Comparison of ENCODE assay signal across 18 mouse cellular contexts in genomic region chr16:44383549-44383948, GRCm38 (mm10). TPM values are rescaled to one million over a fixed set of nuclear protein-coding genes. Genes with fewer than 3 reads are reported as not detected.
DNase-seq lines count a peak whose midpoint lies in the region; ATAC-seq and TF ChIP-seq lines count a peak whose summit lies in the region.
"Had no signal": no experiment of that assay in that cellular context is flagged by ENCODE, and none has a peak within 500 bp of the region (broad histone marks: within the 10 kb centered on the region; RNA-seq: fewer than 3 reads in every experiment).

No protein-coding gene starts in this region.

- no peaks in the 10 kb centered on the region for H3K27me3 ChIP-seq in forebrain, embryonic 11.5 days (ENCODE audit: control insufficient read depth, insufficient read depth, low read length)
- no peaks in the 10 kb centered on the region for H3K27me3 ChIP-seq in forebrain, embryonic 10.5 days (ENCODE audit: poor library complexity, severe bottlenecking)
- no peaks in the 10 kb centered on the region for H3K27me3 ChIP-seq in midbrain, embryonic 11.5 days (ENCODE audit: control insufficient read depth, insufficient read depth, low read length)
- no peaks in the 10 kb centered on the region for H3K27me3 ChIP-seq in midbrain, embryonic 10.5 days (ENCODE audit: low read depth, poor library complexity, severe bottlenecking)
- no peaks in the 10 kb centered on the region for H3K27me3 ChIP-seq in forebrain, postnatal 0 days (ENCODE audit: insufficient read depth, low read length)
- no peaks in the 10 kb centered on the region for H3K27me3 ChIP-seq in neural tube, embryonic 14.5 days (ENCODE audit: control insufficient read depth, insufficient read depth, low read length)
- H3K27me3 ChIP-seq: limb, embryonic 15.5 days had no signal

- no peak overlapping the region for H3K4me2 ChIP-seq in forebrain, embryonic 11.5 days (ENCODE audit: low read depth, low read length, severe bottlenecking)
- no peak overlapping the region for H3K4me2 ChIP-seq in midbrain, embryonic 11.5 days
- H3K4me2 ChIP-seq in forebrain, postnatal 0 days (ENCODE audit: low read depth) = no peak overlapping the region
- no peak overlapping the region for H3K4me2 ChIP-seq in neural tube, embryonic 14.5 days (ENCODE audit: low read depth, low read length)
- H3K4me2 ChIP-seq: limb, embryonic 15.5 days had no signal

- H3K9me3 ChIP-seq in forebrain, embryonic 11.5 days (ENCODE audit: control insufficient read depth, low read length) = no peaks in the 10 kb centered on the region
- no peaks in the 10 kb centered on the region for H3K9me3 ChIP-seq in forebrain, embryonic 10.5 days
- no peaks in the 10 kb centered on the region for H3K9me3 ChIP-seq in midbrain, embryonic 11.5 days (ENCODE audit: control insufficient read depth, low read length)
- H3K9me3 ChIP-seq in midbrain, embryonic 10.5 days (replicated peaks) = no peaks in the 10 kb centered on the region
- no peaks in the 10 kb centered on the region for H3K9me3 ChIP-seq in forebrain, postnatal 0 days (ENCODE audit: low read length)
- no peaks in the 10 kb centered on the region for H3K9me3 ChIP-seq in neural tube, embryonic 14.5 days (ENCODE audit: control insufficient read depth, low read length)
- H3K9me3 ChIP-seq: limb, embryonic 15.5 days had no signal

- 23% methylated on average over 2 of the region's 2 CpGs for WGBS in forebrain, embryonic 11.5 days
- WGBS in forebrain, embryonic 10.5 days = 27% methylated on average over 2 of the region's 2 CpGs
- 20% methylated on average over 2 of the region's 2 CpGs for WGBS in midbrain, embryonic 11.5 days
- WGBS in midbrain, embryonic 10.5 days = 26% methylated on average over 2 of the region's 2 CpGs
- WGBS in forebrain, postnatal 0 days = 8% methylated on average over 2 of the region's 2 CpGs
- 11% methylated on average over 2 of the region's 2 CpGs for WGBS in neural tube, embryonic 14.5 days

- H3K36me3 ChIP-seq in forebrain, embryonic 11.5 days (ENCODE audit: control insufficient read depth, insufficient read depth, low read length) = peaks cover 1% of the 10 kb centered on the region; the same call in 1 of the 2 replicates
- peaks cover 65% of the 10 kb centered on the region for H3K36me3 ChIP-seq in forebrain, embryonic 10.5 days (replicated peaks)
- H3K36me3 ChIP-seq in midbrain, embryonic 11.5 days (ENCODE audit: control insufficient read depth, insufficient read depth, low read length) = peaks cover 5% of the 10 kb centered on the region; the same call in 1 of the 2 replicates
- H3K36me3 ChIP-seq in midbrain, embryonic 10.5 days = peaks cover 54% of the 10 kb centered on the region
- H3K36me3 ChIP-seq in forebrain, postnatal 0 days (ENCODE audit: insufficient read depth) = peaks cover 10% of the 10 kb centered on the region; the same call in 1 of the 2 replicates
- no peaks in the 10 kb centered on the region for H3K36me3 ChIP-seq in neural tube, embryonic 14.5 days (ENCODE audit: control insufficient read depth, insufficient read depth, low read length)

- no peak overlapping the region for H3K9ac ChIP-seq in forebrain, embryonic 11.5 days (ENCODE audit: low read length)
- H3K9ac ChIP-seq in midbrain, embryonic 11.5 days (ENCODE audit: low read length) = no peak overlapping the region
- no peak overlapping the region for H3K9ac ChIP-seq in forebrain, postnatal 0 days
- H3K9ac ChIP-seq in neural tube, embryonic 14.5 days (replicated peaks; ENCODE audit: low read depth, low read length) = no peak overlapping the region
- H3K9ac ChIP-seq: limb, embryonic 15.5 days had no signal

- TF ChIP-seq CTCF in forebrain, postnatal 0 days (IDR thresholded peaks at IDR 0.05; ENCODE audit: low read depth) = no peak

- peak overlapping the region; percentile 51 for H3K27ac ChIP-seq in forebrain, embryonic 11.5 days (ENCODE audit: low read depth, low read length)
- H3K27ac ChIP-seq in forebrain, embryonic 10.5 days = no peak overlapping the region
- no peak overlapping the region for H3K27ac ChIP-seq in midbrain, embryonic 11.5 days (ENCODE audit: low read depth, low read length)
- no peak overlapping the region for H3K27ac ChIP-seq in midbrain, embryonic 10.5 days (replicated peaks)
- no peak overlapping the region for H3K27ac ChIP-seq in forebrain, postnatal 0 days (ENCODE audit: low read depth, low read length)
- 0 out of 2 replicates have a peak overlapping the region, but pooled peaks have one; percentile 22 for H3K27ac ChIP-seq in neural tube, embryonic 14.5 days (ENCODE audit: low read depth, low read length)
- H3K27ac ChIP-seq: left cerebral cortex, adult 2 months; limb, embryonic 15.5 days; macrophage had no signal

- no peak for DNase-seq in forebrain, embryonic 11.5 days (ENCODE audit: low spot score)
- no peak for DNase-seq in forebrain, embryonic 10.5 days (ENCODE audit: extremely low spot score, low spot score)
- no peak for DNase-seq in midbrain, embryonic 11.5 days (ENCODE audit: low spot score, missing footprints)
- no peak for DNase-seq in midbrain, embryonic 10.5 days (ENCODE audit: low spot score)
- DNase-seq in forebrain, postnatal 0 days = peak; percentile 36
- DNase-seq in kidney, adult 11 months = no peak
- DNase-seq: cerebellum, adult 9-11 months; kidney, postnatal 25 days; retina, postnatal 1 day had no signal

- H3K4me3 ChIP-seq in forebrain, embryonic 11.5 days (ENCODE audit: low read depth, low read length) = no peak overlapping the region
- no peak overlapping the region for H3K4me3 ChIP-seq in forebrain, embryonic 10.5 days
- no peak overlapping the region for H3K4me3 ChIP-seq in midbrain, embryonic 11.5 days (ENCODE audit: low read depth, low read length)
- H3K4me3 ChIP-seq in midbrain, embryonic 10.5 days = no peak overlapping the region
- no peak overlapping the region for H3K4me3 ChIP-seq in forebrain, postnatal 0 days (ENCODE audit: low read depth, low read length)
- H3K4me3 ChIP-seq in neural tube, embryonic 14.5 days (ENCODE audit: low read depth, low read length) = no peak overlapping the region
- H3K4me3 ChIP-seq: left cerebral cortex, adult 2 months; limb, embryonic 15.5 days had no signal

- peak; percentile 63; the same call in 1 of the 2 replicates for ATAC-seq in forebrain, embryonic 11.5 days (replicated peaks; ENCODE audit: low FRiP score)
- ATAC-seq in midbrain, embryonic 11.5 days (ENCODE audit: low FRiP score) = peak; percentile 24; the same call in 1 of the 2 replicates
- peak; percentile 78 for ATAC-seq in forebrain, postnatal 0 days
- ATAC-seq in neural tube, embryonic 14.5 days (ENCODE audit: low read depth) = peak; percentile 74; the same call in 1 of the 2 replicates
- no peak for ATAC-seq in megakaryocyte progenitor cell, adult 5-6 weeks (replicated peaks; ENCODE audit: poor library complexity)
- ATAC-seq: activated CD4-positive, CD25-positive, alpha-beta regulatory T cell, adult 4 months; intestine, embryonic 16.5 days had no signal

- H3K4me1 ChIP-seq in forebrain, embryonic 11.5 days (replicated peaks; ENCODE audit: control insufficient read depth, insufficient read depth, low read length) = 0 out of 2 replicates have a peak, but pooled peaks cover 2% of the 10 kb centered on the region
- H3K4me1 ChIP-seq in forebrain, embryonic 10.5 days = peaks cover 24% of the 10 kb centered on the region
- no peaks in the 10 kb centered on the region for H3K4me1 ChIP-seq in midbrain, embryonic 11.5 days (ENCODE audit: control insufficient read depth, insufficient read depth, low read length)
- H3K4me1 ChIP-seq in midbrain, embryonic 10.5 days = peaks cover 19% of the 10 kb centered on the region
- H3K4me1 ChIP-seq in forebrain, postnatal 0 days (ENCODE audit: insufficient read depth) = no peaks in the 10 kb centered on the region
- no peaks in the 10 kb centered on the region for H3K4me1 ChIP-seq in neural tube, embryonic 14.5 days (ENCODE audit: control insufficient read depth, insufficient read depth, low read length)

RNA-seq across cellular contexts. Expression of gene Cfap44, which starts 11.0 kb away (rescaled TPM):
- polyA plus RNA-seq in forebrain, embryonic 11.5 days (2014; fragmentation: Nextera tagmentation; extraction: Ambion mirVana) = 1.5 and 1.9 TPM in 2 replicates
- 0.45 and 0.63 TPM in 2 replicates for polyA plus RNA-seq in forebrain, embryonic 10.5 days (2016; fragmentation: Nextera tagmentation; extraction: Ambion mirVana)
- 0.89 and 1.5 TPM in 2 replicates for polyA plus RNA-seq in midbrain, embryonic 11.5 days (2014; fragmentation: Nextera tagmentation; extraction: Ambion mirVana)
- polyA plus RNA-seq in midbrain, embryonic 10.5 days (2016; fragmentation: Nextera tagmentation; extraction: Ambion mirVana) = 0.84 and 1.0 TPM in 2 replicates
- total RNA-seq in forebrain, postnatal 0 days (2014; rRNA removed) = 5.6 and 9.6 TPM in 2 replicates
- polyA plus RNA-seq in forebrain, postnatal 0 days (2015; fragmentation: Nextera tagmentation; extraction: Ambion mirVana) = 1.2 and 2.5 TPM in 2 replicates
- 3.7 and 7.6 TPM in 2 replicates for polyA plus RNA-seq in neural tube, embryonic 14.5 days (2014; fragmentation: Nextera tagmentation; extraction: Ambion mirVana)
- not detected in 2 replicates for total RNA-seq in megakaryocyte progenitor cell, adult 5-6 weeks (2015)
- total RNA-seq in megakaryocyte progenitor cell, adult 5-6 weeks (2017) = 0.30 TPM in 1 of 2 replicates, not detected in the other
- polyA plus RNA-seq: activated CD4-positive, CD25-positive, alpha-beta regulatory T cell, adult 4 months; heart, postnatal 0 days; macrophage; spleen, adult 2 months had no signal

RNA-seq across cellular contexts. Expression of gene Spice1, which starts 36.6 kb away (rescaled TPM):
- 42.8 and 45.7 TPM in 2 replicates for polyA plus RNA-seq in forebrain, embryonic 11.5 days (2014; fragmentation: Nextera tagmentation; extraction: Ambion mirVana)
- 32.4 and 35.9 TPM in 2 replicates for polyA plus RNA-seq in forebrain, embryonic 10.5 days (2016; fragmentation: Nextera tagmentation; extraction: Ambion mirVana)
- polyA plus RNA-seq in midbrain, embryonic 11.5 days (2014; fragmentation: Nextera tagmentation; extraction: Ambion mirVana) = 36.8 and 38.5 TPM in 2 replicates
- polyA plus RNA-seq in midbrain, embryonic 10.5 days (2016; fragmentation: Nextera tagmentation; extraction: Ambion mirVana) = 34.1 and 35.8 TPM in 2 replicates
- 13.2 and 14.5 TPM in 2 replicates for total RNA-seq in forebrain, postnatal 0 days (2014; rRNA removed)
- polyA plus RNA-seq in forebrain, postnatal 0 days (2015; fragmentation: Nextera tagmentation; extraction: Ambion mirVana) = 7.1 and 12.0 TPM in 2 replicates
- polyA plus RNA-seq in neural tube, embryonic 14.5 days (2014; fragmentation: Nextera tagmentation; extraction: Ambion mirVana) = 11.5 and 12.4 TPM in 2 replicates
- 18.5 and 23.9 TPM in 2 replicates for total RNA-seq in megakaryocyte progenitor cell, adult 5-6 weeks (2015)
- total RNA-seq in megakaryocyte progenitor cell, adult 5-6 weeks (2017) = 15.3 and 21.1 TPM in 2 replicates

RNA-seq across cellular contexts. Expression of gene Sidt1, which starts 50.6 kb away (rescaled TPM):
- polyA plus RNA-seq in forebrain, embryonic 11.5 days (2014; fragmentation: Nextera tagmentation; extraction: Ambion mirVana) = 0.13 TPM in 1 of 2 replicates, not detected in the other
- 0.15 and 0.18 TPM in 2 replicates for polyA plus RNA-seq in forebrain, embryonic 10.5 days (2016; fragmentation: Nextera tagmentation; extraction: Ambion mirVana)
- polyA plus RNA-seq in midbrain, embryonic 11.5 days (2014; fragmentation: Nextera tagmentation; extraction: Ambion mirVana) = 0.15 and 0.31 TPM in 2 replicates
- 0.05 and 0.10 TPM in 2 replicates for polyA plus RNA-seq in midbrain, embryonic 10.5 days (2016; fragmentation: Nextera tagmentation; extraction: Ambion mirVana)
- total RNA-seq in forebrain, postnatal 0 days (2014; rRNA removed) = 13.4 and 22.0 TPM in 2 replicates
- 10.0 and 12.7 TPM in 2 replicates for polyA plus RNA-seq in forebrain, postnatal 0 days (2015; fragmentation: Nextera tagmentation; extraction: Ambion mirVana)
- 10.6 and 12.0 TPM in 2 replicates for polyA plus RNA-seq in neural tube, embryonic 14.5 days (2014; fragmentation: Nextera tagmentation; extraction: Ambion mirVana)
- total RNA-seq in megakaryocyte progenitor cell, adult 5-6 weeks (2015) = not detected in 2 replicates
- 0.08 TPM in 1 of 2 replicates, not detected in the other for total RNA-seq in megakaryocyte progenitor cell, adult 5-6 weeks (2017)
- polyA plus RNA-seq: macrophage had no signal

Comparison
In these comparisons a context has a peak if more than half of its experiments do, and no peak if none do; other contexts are left out.
1. H3K27ac ChIP-seq: peak in forebrain, embryonic 11.5 days (single experiment) and neural tube, embryonic 14.5 days (single experiment); none in forebrain, embryonic 10.5 days (single experiment), midbrain, embryonic 11.5 days (single experiment), midbrain, embryonic 10.5 days (single experiment) and forebrain, postnatal 0 days (single experiment).